Mouse (Mus musculus) myocyte (in vitro differentiated cells): ENCODE data around the gene Nub1.

Experiments used
- CEBPB ChIP-seq: IDR thresholded peaks from 2 replicates; pipeline ENCODE4 v1.6.1; 2011; ENCODE audit warnings: mild to moderate bottlenecking, moderate library complexity; ENCODE audit not compliant: poor library complexity, insufficient read depth, severe bottlenecking
- E2F4 ChIP-seq: IDR thresholded peaks from one replicate; pipeline ENCODE4 v1.6.1; 2011; ENCODE audit warnings: mild to moderate bottlenecking, control low read depth, moderate library complexity; ENCODE audit not compliant: insufficient read depth
- MAX ChIP-seq: IDR thresholded peaks from one replicate; pipeline ENCODE4 v1.6.1; 2011; ENCODE audit warnings: low read depth, mild to moderate bottlenecking, control low read depth
- MYOD1 ChIP-seq, 3 experiments: IDR thresholded peaks; one replicate each; pipeline ENCODE4 v1.6.1; 2011; ENCODE audit warnings: control low read depth in 2 of 3, low read depth in 2 of 3, mild to moderate bottlenecking in 2 of 3, moderate library complexity in 1 of 3; ENCODE audit not compliant: insufficient read length in 2 of 3, control insufficient read depth in 1 of 3
- MYOG ChIP-seq, 3 experiments: IDR thresholded peaks; one replicate each; pipeline ENCODE4 v1.6.1; 2011; ENCODE audit warnings: control low read depth in 2 of 3, low read depth in 2 of 3, mild to moderate bottlenecking in 2 of 3; ENCODE audit not compliant: insufficient read length in 2 of 3, control insufficient read depth in 1 of 3, insufficient read depth in 1 of 3
- POLR2A ChIP-seq: IDR thresholded peaks from one replicate; pipeline ENCODE4 v1.6.1; 2011; ENCODE audit warnings: low read depth, mild to moderate bottlenecking, control low read depth, moderate library complexity; ENCODE audit not compliant: insufficient read length
- POLR2AphosphoS2 ChIP-seq: IDR thresholded peaks from one replicate; pipeline ENCODE4 v1.6.1; 2011; ENCODE audit warnings: low read depth, control low read depth; ENCODE audit not compliant: insufficient read length
- REST ChIP-seq: IDR thresholded peaks from one replicate; pipeline ENCODE4 v1.6.1; 2011; ENCODE audit warnings: mild to moderate bottlenecking, control low read depth, moderate library complexity; ENCODE audit not compliant: insufficient read depth, insufficient read length
- SRF ChIP-seq: IDR thresholded peaks from one replicate; pipeline ENCODE4 v1.6.1; 2011; ENCODE audit warnings: low read depth; ENCODE audit not compliant: control insufficient read depth, insufficient read length
- TCF12 ChIP-seq: IDR thresholded peaks from one replicate; pipeline ENCODE4 v1.6.1; 2011; ENCODE audit warnings: mild to moderate bottlenecking, control low read depth; ENCODE audit not compliant: poor library complexity, insufficient read depth, severe bottlenecking
- TCF3 ChIP-seq: IDR thresholded peaks from one replicate; pipeline ENCODE4 v1.6.1; 2011; ENCODE audit warnings: low read depth, control low read depth; ENCODE audit not compliant: insufficient read length
- USF1 ChIP-seq: IDR thresholded peaks from one replicate; pipeline ENCODE4 v1.6.1; 2011; ENCODE audit warnings: low read depth, mild to moderate bottlenecking, control low read depth, moderate library complexity

GRCm38 (mm10) chr5:24649701-24650100, 35.6 kb upstream of the Nub1 start:
- TF ChIP-seq POLR2A (no peak), USF1 (no peak), POLR2AphosphoS2 (no peak), E2F4 (no peak), CEBPB (no peak), MYOG (IDR thresholded peaks at IDR 0.05; ENCODE audit: control insufficient read depth in 1 of 3, insufficient read depth in 1 of 3, insufficient read length in 2 of 3, low read depth in 2 of 3) (no peak), MAX (no peak), SRF (no peak), TCF12 (no peak), REST (no peak), MYOD1 (IDR thresholded peaks at IDR 0.05; ENCODE audit: control insufficient read depth in 1 of 3, insufficient read length in 2 of 3, low read depth in 2 of 3) (no peak), TCF3 (no peak)
